Mouse (Mus musculus) neural tube, embryonic 15.5 days (tissue): ENCODE data around the gene Dip2b. TPM values are rescaled to one million over a fixed set of nuclear protein-coding genes. Genes with fewer than 3 reads are reported as not detected.
A peak's percentile ranks its signal among the peaks of the same experiment; 100 is the strongest.

Experiments
- ATAC-seq: fragments of 200-750 bp; cut with Nextera tagmentation; 2 replicates; pipeline ENCODE4 v1.8.0; 2017; ENCODE audit warnings: mild to moderate bottlenecking, moderate TSS enrichment, moderate library complexity; ENCODE audit not compliant: low FRiP score
- H3K27ac ChIP-seq: fragments of 300-500 bp; sonication (generic); replicated peaks from 2 replicates; pipeline ENCODE4 v1.5.1; 2015; ENCODE audit warnings: mild to moderate bottlenecking, inconsistent platforms
- H3K27me3 ChIP-seq: fragments of 300-500 bp; sonication (generic); replicated peaks from 2 replicates; pipeline ENCODE4 v1.6.1; 2015; ENCODE audit warnings: inconsistent platforms
- H3K36me3 ChIP-seq: fragments of 300-500 bp; sonication (generic); 2 replicates; pipeline ENCODE4 v1.6.1; 2015; ENCODE audit warnings: inconsistent platforms
- H3K4me1 ChIP-seq: fragments of 300-500 bp; sonication (generic); 2 replicates; pipeline ENCODE4 v1.6.1; 2015; ENCODE audit warnings: inconsistent platforms
- H3K4me2 ChIP-seq: fragments of 300-500 bp; sonication (generic); 2 replicates; pipeline ENCODE4 v1.6.1; 2015; ENCODE audit warnings: inconsistent platforms, mild to moderate bottlenecking, moderate library complexity
- H3K4me3 ChIP-seq: fragments of 300-500 bp; sonication (generic); replicated peaks from 2 replicates; pipeline ENCODE4 v1.5.1; 2015; ENCODE audit warnings: mild to moderate bottlenecking, inconsistent platforms
- H3K9ac ChIP-seq: fragments of 300-500 bp; sonication (generic); replicated peaks from 2 replicates; pipeline ENCODE4 v1.6.1; 2015; ENCODE audit warnings: mild to moderate bottlenecking, inconsistent platforms
- H3K9me3 ChIP-seq: fragments of 300-500 bp; sonication (generic); replicated peaks from 2 replicates; pipeline ENCODE4 v1.6.1; 2016; ENCODE audit warnings: inconsistent platforms
- WGBS: fragments of 180-500 bp; shearing (Covaris S2); methylation state at CpG from one replicate; pipeline ENCODE4 v1.1.7; 2015; ENCODE audit warnings: mixed read lengths; 5-methylcytosine and 5-hydroxymethylcytosine counted together
- polyA plus RNA-seq: library from polyadenylated mRNA; unstranded; fragments of >200 nt; fragmentation: Nextera tagmentation; extraction: Ambion mirVana; gene quantifications from 2 replicates; pipeline ENCODE4 v1.2.1, GENCODE M21; 2015

Gene Dip2b
- polyA plus RNA-seq, 1 experiment from 2014 or later, result 14.0 TPM

- Histone ChIP-seq H3K27me3 (no peaks in the 10 kb centered on the region), H3K27ac (peak overlapping the region; percentile 14; the same call in 1 of the 2 replicates), H3K4me3 (no peak overlapping the region), H3K36me3 (peaks cover 59% of the 10 kb centered on the region), H3K9ac (no peak overlapping the region), H3K4me1 (no peaks in the 10 kb centered on the region), H3K9me3 (no peaks in the 10 kb centered on the region), H3K4me2 (no peak overlapping the region)
- WGBS, result 70% methylated on average over 6 of the region's 6 CpGs
- ATAC-seq, result no peak
Measured at GRCm38 (mm10) chr15:100167791-100168190, 129.3 kb downstream of the Dip2b start.

GRCm38 (mm10) chr15:100168191-100168606 lies 129.7 kb downstream of the Dip2b start:
- no peak overlapping the region for H3K9ac ChIP-seq
- no peaks in the 10 kb centered on the region for H3K9me3 ChIP-seq
- H3K4me3 ChIP-seq, result no peak overlapping the region
- peaks cover 61% of the 10 kb centered on the region for H3K36me3 ChIP-seq
- 88% methylated on average over 8 of the region's 8 CpGs for WGBS
- no peaks in the 10 kb centered on the region for H3K27me3 ChIP-seq
- no peak for ATAC-seq
- no peak overlapping the region; the same call in 1 of the 2 replicates for H3K27ac ChIP-seq
- H3K4me1 ChIP-seq, result no peaks in the 10 kb centered on the region
- H3K4me2 ChIP-seq, result no peak overlapping the region

DNA sequence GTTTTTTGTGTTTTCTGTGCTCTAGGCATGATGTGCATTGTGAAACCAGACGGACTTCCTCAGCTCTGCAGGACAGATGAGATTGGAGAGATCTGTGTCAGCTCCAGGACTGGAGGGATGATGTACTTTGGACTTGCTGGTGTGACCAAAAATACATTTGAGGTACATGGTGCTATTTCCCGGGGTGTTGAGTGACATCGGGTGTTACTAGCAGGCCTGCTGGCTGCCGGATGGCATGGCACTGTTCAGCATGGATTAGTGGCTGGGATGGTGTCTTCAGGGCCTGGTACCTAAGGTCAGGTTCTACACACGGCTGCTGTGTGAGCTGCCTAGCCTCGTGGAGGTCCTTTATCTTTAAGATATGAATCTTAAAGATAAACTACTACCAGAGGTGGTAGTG lies 136.7 kb downstream of the Dip2b start:
- Histone ChIP-seq H3K4me1 (no peaks in the 10 kb centered on the region; the same call in 1 of the 2 replicates), H3K27me3 (no peaks in the 10 kb centered on the region), H3K4me3 (no peak overlapping the region), H3K9ac (no peak overlapping the region), H3K36me3 (peaks cover 79% of the 10 kb centered on the region), H3K9me3 (no peaks in the 10 kb centered on the region), H3K27ac (no peak overlapping the region), H3K4me2 (no peak overlapping the region)
- WGBS, result 90% methylated on average over 6 of the region's 6 CpGs
- no peak for ATAC-seq

- no peaks in the 10 kb centered on the region; the same call in 1 of the 2 replicates for H3K4me1 ChIP-seq
- 96% methylated on average over 3 of the region's 3 CpGs for WGBS
- ATAC-seq, result no peak
- H3K27ac ChIP-seq, result no peak overlapping the region
- H3K4me2 ChIP-seq, result no peak overlapping the region
- peaks cover 80% of the 10 kb centered on the region for H3K36me3 ChIP-seq
- no peak overlapping the region for H3K9ac ChIP-seq
- H3K9me3 ChIP-seq, result no peaks in the 10 kb centered on the region
- H3K4me3 ChIP-seq, result no peak overlapping the region
- no peaks in the 10 kb centered on the region for H3K27me3 ChIP-seq
Measured at GRCm38 (mm10) chr15:100177167-100177566, 138.7 kb downstream of the Dip2b start.

GRCm38 (mm10) chr15:100177575-100177974 lies 139.1 kb downstream of the Dip2b start:
- ATAC-seq, result no peak
- H3K27ac ChIP-seq, result no peak overlapping the region
- no peak overlapping the region for H3K9ac ChIP-seq
- H3K4me2 ChIP-seq, result no peak overlapping the region
- H3K4me3 ChIP-seq, result no peak overlapping the region
- no peaks in the 10 kb centered on the region for H3K27me3 ChIP-seq
- no peaks in the 10 kb centered on the region; the same call in 1 of the 2 replicates for H3K4me1 ChIP-seq
- WGBS, result 87% methylated on average over 9 of the region's 9 CpGs
- H3K9me3 ChIP-seq, result no peaks in the 10 kb centered on the region
- H3K36me3 ChIP-seq, result peaks cover 81% of the 10 kb centered on the region

GRCm38 (mm10) chr15:100178487-100178886 lies 140.0 kb downstream of the Dip2b start:
- Histone ChIP-seq H3K9ac (no peak overlapping the region), H3K36me3 (peaks cover 77% of the 10 kb centered on the region), H3K4me2 (no peak overlapping the region), H3K9me3 (no peaks in the 10 kb centered on the region), H3K4me3 (no peak overlapping the region), H3K27ac (no peak overlapping the region), H3K4me1 (no peaks in the 10 kb centered on the region; the same call in 1 of the 2 replicates), H3K27me3 (no peaks in the 10 kb centered on the region)
- ATAC-seq, result no peak
- 78% methylated on average over 7 of the region's 7 CpGs for WGBS

- Histone ChIP-seq H3K4me3 (no peak overlapping the region), H3K36me3 (peaks cover 77% of the 10 kb centered on the region)
- ATAC-seq, result no peak
Measured at GRCm38 (mm10) chr15:100179685-100180084, 141.2 kb downstream of the Dip2b start.

DNA sequence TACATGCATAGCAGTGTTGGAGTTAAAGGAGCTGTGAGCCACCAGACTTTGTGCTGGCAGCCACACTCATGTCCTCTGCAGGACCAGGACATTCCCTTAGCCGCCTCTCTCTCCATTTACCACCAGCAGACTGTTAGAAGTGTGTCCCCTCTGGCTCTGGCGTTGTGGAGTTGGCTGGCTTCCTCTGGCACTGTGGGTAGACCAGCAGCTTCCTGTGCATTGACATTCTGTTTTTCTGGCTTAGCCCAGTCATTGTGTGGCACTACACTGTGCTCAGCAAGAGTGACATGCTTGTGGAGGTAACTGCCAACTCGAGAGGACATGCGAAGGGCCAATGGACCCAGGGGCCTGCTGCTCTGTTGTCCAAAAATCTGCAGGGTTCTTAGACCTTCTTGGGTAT lies 141.8 kb downstream of the Dip2b start:
- Histone ChIP-seq H3K9me3 (no peaks in the 10 kb centered on the region), H3K9ac (no peak overlapping the region), H3K36me3 (peaks cover 77% of the 10 kb centered on the region), H3K4me3 (no peak overlapping the region), H3K4me1 (no peaks in the 10 kb centered on the region; the same call in 1 of the 2 replicates), H3K27me3 (no peaks in the 10 kb centered on the region), H3K4me2 (no peak overlapping the region), H3K27ac (no peak overlapping the region)
- 79% methylated on average over 4 of the region's 4 CpGs for WGBS
- no peak for ATAC-seq

More at GRCm38 (mm10) chr15:100179685-100180084, 141.2 kb downstream of the Dip2b start:
- Histone ChIP-seq H3K9ac (no peak overlapping the region), H3K9me3 (no peaks in the 10 kb centered on the region), H3K27me3 (no peaks in the 10 kb centered on the region), H3K4me1 (no peaks in the 10 kb centered on the region; the same call in 1 of the 2 replicates), H3K27ac (no peak overlapping the region), H3K4me2 (no peak overlapping the region)
- 94% methylated on average over 6 of the region's 6 CpGs for WGBS

DNA sequence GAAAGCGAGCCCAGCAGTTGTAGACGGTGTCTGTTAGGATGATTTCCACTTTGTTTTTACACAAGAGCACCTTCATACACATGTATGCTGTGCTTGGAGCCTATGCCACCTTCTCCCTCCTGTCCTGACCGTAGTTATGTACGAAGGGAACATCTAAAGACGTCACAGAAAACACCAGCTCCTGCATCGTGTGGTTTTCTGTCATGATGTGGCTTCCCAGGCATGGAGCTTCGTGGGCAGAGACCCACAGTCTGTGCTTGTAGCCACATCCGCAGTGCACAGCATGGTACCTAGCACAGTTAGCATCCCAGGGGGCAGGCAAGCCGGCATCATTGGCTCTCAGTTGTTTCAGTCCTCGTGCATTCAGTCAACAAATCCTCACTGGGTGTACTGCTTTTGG lies 143.4 kb downstream of the Dip2b start:
- no peaks in the 10 kb centered on the region for H3K9me3 ChIP-seq
- H3K36me3 ChIP-seq, result peaks cover 85% of the 10 kb centered on the region
- H3K4me1 ChIP-seq, result no peaks in the 10 kb centered on the region; the same call in 1 of the 2 replicates
- H3K9ac ChIP-seq, result no peak overlapping the region
- no peaks in the 10 kb centered on the region for H3K27me3 ChIP-seq
- no peak overlapping the region for H3K27ac ChIP-seq
- ATAC-seq, result no peak
- H3K4me2 ChIP-seq, result no peak overlapping the region
- WGBS, result 84% methylated on average over 10 of the region's 10 CpGs
- no peak overlapping the region for H3K4me3 ChIP-seq

DNA sequence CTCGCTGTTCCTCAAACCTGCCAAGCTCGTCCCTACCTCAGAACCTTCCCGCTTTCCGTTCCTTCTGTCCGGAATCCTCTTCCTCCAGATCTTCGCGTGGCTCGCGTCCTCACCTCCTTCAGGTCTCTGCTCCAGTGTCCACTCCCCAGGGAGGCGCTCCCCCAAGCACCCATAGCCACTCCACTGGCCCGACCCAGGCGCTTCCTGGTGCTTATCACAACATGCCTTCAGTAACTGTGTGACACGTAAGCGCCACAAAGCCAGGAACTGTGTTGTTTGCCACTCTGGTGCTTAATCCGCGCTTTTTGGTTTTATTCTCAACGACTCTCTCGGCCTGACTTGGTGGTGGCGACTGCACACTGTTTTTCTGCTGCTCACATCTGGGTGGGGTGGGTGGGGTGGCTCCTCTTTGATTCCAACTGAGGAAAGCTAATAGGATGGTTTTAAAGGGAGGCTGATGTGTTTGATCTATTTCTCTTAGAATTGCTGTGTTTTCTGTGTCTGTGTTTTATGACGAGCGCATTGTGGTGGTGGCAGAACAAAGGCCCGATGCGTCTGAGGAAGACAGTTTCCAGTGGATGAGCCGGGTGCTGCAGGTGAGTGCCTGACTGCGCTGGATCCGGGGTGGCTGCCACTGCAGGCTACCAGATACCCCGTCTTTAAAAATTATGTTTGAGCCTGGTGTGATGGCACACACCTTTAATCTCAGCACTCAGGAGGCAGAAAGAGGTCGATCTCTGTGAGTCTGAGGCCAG lies 144.2 kb downstream of the Dip2b start:
- Histone ChIP-seq H3K36me3 (peaks cover 86% of the 10 kb centered on the region), H3K27ac (no peak overlapping the region), H3K4me3 (no peak overlapping the region), H3K27me3 (no peaks in the 10 kb centered on the region), H3K9ac (no peak overlapping the region), H3K4me2 (no peak overlapping the region), H3K9me3 (no peaks in the 10 kb centered on the region), H3K4me1 (no peaks in the 10 kb centered on the region; the same call in 1 of the 2 replicates)
- ATAC-seq, result no peak
- 83% methylated on average over 28 of the region's 28 CpGs for WGBS

DNA sequence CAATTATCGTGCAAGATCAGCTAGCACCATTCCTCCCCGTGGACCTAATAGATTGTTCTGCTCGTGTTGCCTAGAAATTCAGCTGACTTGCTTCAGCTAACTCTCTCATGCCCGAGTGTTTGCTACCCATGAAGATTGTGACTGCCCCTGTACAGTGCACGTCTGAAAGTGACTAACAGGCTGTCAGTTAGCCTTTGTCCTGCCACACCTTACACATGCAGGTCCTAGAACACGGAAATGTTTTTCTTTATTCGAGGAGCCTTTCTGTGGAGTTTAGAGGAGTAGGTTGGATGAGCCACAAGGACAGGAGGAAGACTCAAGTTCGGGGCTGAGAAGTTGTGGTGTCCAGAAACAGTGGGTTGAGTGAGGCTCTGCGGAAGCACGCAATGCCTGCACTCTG lies 145.0 kb downstream of the Dip2b start:
- H3K4me1 ChIP-seq, result no peaks in the 10 kb centered on the region; the same call in 1 of the 2 replicates
- H3K4me3 ChIP-seq, result no peak overlapping the region
- no peaks in the 10 kb centered on the region for H3K9me3 ChIP-seq
- H3K4me2 ChIP-seq, result no peak overlapping the region
- ATAC-seq, result no peak
- no peak overlapping the region for H3K27ac ChIP-seq
- H3K36me3 ChIP-seq, result peaks cover 84% of the 10 kb centered on the region
- H3K9ac ChIP-seq, result no peak overlapping the region
- H3K27me3 ChIP-seq, result no peaks in the 10 kb centered on the region
- 83% methylated on average over 10 of the region's 10 CpGs for WGBS

DNA sequence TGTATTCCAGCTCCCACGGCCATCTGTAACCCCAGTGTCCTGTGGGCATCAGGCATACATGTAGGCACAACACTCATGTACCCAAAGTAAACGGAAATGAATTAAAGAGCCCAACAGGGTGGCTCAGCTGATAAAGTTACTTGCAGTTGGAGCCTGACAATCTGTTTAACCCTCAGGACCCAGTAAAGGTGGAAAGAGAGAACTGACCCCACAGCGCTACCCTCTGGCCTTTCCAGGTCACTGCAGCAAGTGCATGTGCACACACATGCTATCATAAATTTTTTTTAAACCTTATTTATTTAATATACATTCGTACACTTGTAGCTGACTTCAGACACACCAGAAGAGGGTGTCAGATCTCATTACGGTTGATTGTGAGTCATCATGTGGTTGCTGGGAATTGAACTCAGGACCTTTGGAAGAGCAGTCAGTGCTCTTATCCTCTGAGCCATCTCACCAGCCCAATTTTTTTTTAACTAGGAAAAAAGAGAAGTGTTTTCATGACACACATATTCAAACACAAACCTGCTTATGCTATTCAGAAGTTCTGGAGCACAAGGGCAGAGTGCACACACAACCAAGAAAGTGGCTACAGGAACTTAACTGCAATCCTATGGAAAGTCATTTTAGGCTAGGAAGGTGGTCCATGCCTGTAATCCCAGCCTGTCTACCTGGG lies 146.5 kb downstream of the Dip2b start:
- H3K4me1 ChIP-seq, result no peaks in the 10 kb centered on the region; the same call in 1 of the 2 replicates
- no peak for ATAC-seq
- H3K4me3 ChIP-seq, result no peak overlapping the region
- no peaks in the 10 kb centered on the region for H3K9me3 ChIP-seq
- H3K9ac ChIP-seq, result no peak overlapping the region
- H3K27me3 ChIP-seq, result no peaks in the 10 kb centered on the region
- WGBS, result 86% methylated on average over 5 of the region's 5 CpGs
- no peak overlapping the region for H3K27ac ChIP-seq
- no peak overlapping the region for H3K4me2 ChIP-seq
- peaks cover 84% of the 10 kb centered on the region for H3K36me3 ChIP-seq
